Mouse (Mus musculus): ENCODE results near the gene Cd3g. TPM values are rescaled to one million over a fixed set of nuclear protein-coding genes. Genes with fewer than 3 reads are reported as not detected.
A peak's percentile ranks its signal among the peaks of the same experiment; 100 is the strongest.
"Not testable (repeated sequence)": the region's sequence is repeated elsewhere in the genome, so short reads cannot be mapped to it uniquely, and the experiment has no call there.

The Cd3g gene
- total RNA-seq, 2 experiments from 2014 or later: not detected

GRCm38 (mm10) chr9:44986242-44986781 is 6.1 kb upstream of the Cd3g start:
- DNase-seq (ENCODE audit: low spot score in 2 of 2): no peak

GRCm38 (mm10) chr9:44985721-44986161 is 5.5 kb upstream of the Cd3g start:
- DNase-seq (ENCODE audit: low spot score in 2 of 2): no peak

GRCm38 (mm10) chr9:44983001-44983400 is 2.8 kb upstream of the Cd3g start:
- no peak for DNase-seq (ENCODE audit: low spot score in 2 of 2)

- DNase-seq (ENCODE audit: low spot score in 2 of 2): no peak
Observed at GRCm38 (mm10) chr9:44982531-44982930, 2.3 kb upstream of the Cd3g start.

- no peak for DNase-seq (ENCODE audit: low spot score in 2 of 2)
Observed at GRCm38 (mm10) chr9:44982081-44982480, 1.9 kb upstream of the Cd3g start.

GRCm38 (mm10) chr9:44981676-44982075 is 1.4 kb upstream of the Cd3g start, which contains the start of gene Cd3d:
Gene Cd3d, plus strand, starts transcription at chr9:44981786.
- DNase-seq (ENCODE audit: low spot score in 2 of 2): no peak

GRCm38 (mm10) chr9:44981104-44981503 is 873 bp upstream of the Cd3g start:
- no peak for DNase-seq (ENCODE audit: low spot score in 2 of 2)

GRCm38 (mm10) chr9:44979806-44980205 is 425 bp downstream of the Cd3g start:
- DNase-seq (ENCODE audit: low spot score in 2 of 2): no peak

GRCm38 (mm10) chr9:44977813-44978212 is 2.4 kb downstream of the Cd3g start:
- DNase-seq (ENCODE audit: low spot score in 2 of 2): no peak

- no peak for DNase-seq (ENCODE audit: low spot score in 2 of 2)
Observed at GRCm38 (mm10) chr9:44969450-44969849, 10.8 kb downstream of the Cd3g start.

GRCm38 (mm10) chr9:44967763-44968162 is 12.5 kb downstream of the Cd3g start:
- not testable (repeated sequence) for DNase-seq (ENCODE audit: low spot score in 2 of 2)

GRCm38 (mm10) chr9:44966815-44967242 is 13.4 kb downstream of the Cd3g start:
- DNase-seq (ENCODE audit: low spot score in 2 of 2): peak; percentile 45 to 84

GRCm38 (mm10) chr9:44965833-44966466 is 14.3 kb downstream of the Cd3g start:
- DNase-seq (ENCODE audit: low spot score in 2 of 2): no peak

- DNase-seq (ENCODE audit: low spot score in 2 of 2): peak; percentile 99
Observed at GRCm38 (mm10) chr9:44965126-44965832, 15.0 kb downstream of the Cd3g start, which contains the start of gene Ube4a. Gene Ube4a, minus strand, starts transcription at chr9:44965600.

GRCm38 (mm10) chr9:44954432-44954831 is 25.8 kb downstream of the Cd3g start:
- DNase-seq (ENCODE audit: low spot score in 2 of 2): no peak

- no peak for DNase-seq (ENCODE audit: low spot score in 2 of 2)
Observed at GRCm38 (mm10) chr9:44947836-44948235, 32.4 kb downstream of the Cd3g start.

GRCm38 (mm10) chr9:44946185-44946695 is 34.0 kb downstream of the Cd3g start:
- DNase-seq (ENCODE audit: low spot score in 2 of 2): peak in 1 of 2 experiments; percentile 37

- DNase-seq (ENCODE audit: low spot score in 2 of 2): no peak
Observed at GRCm38 (mm10) chr9:44942421-44942820, 37.8 kb downstream of the Cd3g start.

GRCm38 (mm10) chr9:44941756-44942155 is 38.5 kb downstream of the Cd3g start:
- DNase-seq (ENCODE audit: low spot score in 2 of 2): no peak

GRCm38 (mm10) chr9:44921543-44921942 is 58.7 kb downstream of the Cd3g start:
- DNase-seq (ENCODE audit: low spot score in 2 of 2): no peak

GRCm38 (mm10) chr9:44921123-44921468 is 59.1 kb downstream of the Cd3g start:
- no peak for DNase-seq (ENCODE audit: low spot score in 2 of 2)

All from layer of hippocampus, adult 18-20 months (tissue).